Comparison of ENCODE assay signal across 38 mouse cellular contexts in the genomic region with DNA sequence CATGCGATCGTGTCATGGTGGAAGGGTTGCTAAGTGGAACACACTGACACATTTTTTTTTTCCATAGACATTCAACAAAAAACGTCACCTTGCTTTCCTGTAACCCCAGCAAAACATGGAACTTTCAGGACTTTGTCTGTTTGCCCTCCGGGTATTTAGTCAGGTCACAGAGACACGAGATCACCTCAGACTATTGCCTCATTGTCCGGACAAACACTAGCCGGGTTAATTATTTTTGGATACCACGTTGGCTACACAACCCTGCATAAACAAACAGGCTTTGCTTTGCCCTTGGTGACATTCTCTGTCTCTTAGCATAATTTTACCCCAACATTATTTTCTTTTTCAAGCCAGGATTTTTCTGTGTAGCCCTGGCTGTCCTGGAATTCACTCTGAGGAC. TPM values are rescaled to one million over a fixed set of nuclear protein-coding genes. Genes with fewer than 3 reads are reported as not detected.
DNase-seq lines count a peak whose midpoint lies in the region; ATAC-seq lines count a peak whose summit lies in the region.
"Had no signal": no experiment of that assay in that cellular context is flagged by ENCODE, and none has a peak within 500 bp of the region (broad histone marks: within the 10 kb centered on the region; RNA-seq: fewer than 3 reads in every experiment).

No protein-coding gene starts in this region.

- H3K9ac ChIP-seq in liver, embryonic 13.5 days, result no peak overlapping the region
- H3K9ac ChIP-seq in midbrain, embryonic 13.5 days (replicated peaks), result no peak overlapping the region
- H3K9ac ChIP-seq: limb, embryonic 13.5 days; lung, embryonic 14.5 days; midbrain, embryonic 15.5 days had no signal

- no peaks in the 10 kb centered on the region for H3K9me3 ChIP-seq in liver, embryonic 13.5 days (replicated peaks)
- H3K9me3 ChIP-seq in midbrain, embryonic 13.5 days, result no peaks in the 10 kb centered on the region
- H3K9me3 ChIP-seq: limb, embryonic 13.5 days; midbrain, embryonic 15.5 days had no signal

- H3K4me3 ChIP-seq in liver, embryonic 13.5 days (replicated peaks), result no peak overlapping the region
- H3K4me3 ChIP-seq in midbrain, embryonic 13.5 days (replicated peaks), result no peak overlapping the region
- H3K4me3 ChIP-seq: erythroblast, embryonic 14.5 days; limb, embryonic 13.5 days; midbrain, embryonic 15.5 days had no signal

- WGBS in liver, embryonic 13.5 days (ENCODE audit: insufficient replicate concordance), result 65% methylated on average over 8 of the region's 8 CpGs
- 86% methylated on average over 8 of the region's 8 CpGs for WGBS in midbrain, embryonic 13.5 days

- H3K27ac ChIP-seq in liver, embryonic 13.5 days, result peak overlapping the region; percentile 66
- H3K27ac ChIP-seq in midbrain, embryonic 13.5 days, result no peak overlapping the region
- H3K27ac ChIP-seq: limb, embryonic 13.5 days; midbrain, embryonic 15.5 days; stomach, postnatal 0 days had no signal

- peak; percentile 86 for DNase-seq in kidney, adult 9 months
- no peak for DNase-seq in kidney, postnatal 10 days
- peak; percentile 48 to 74 for DNase-seq in kidney, postnatal 25 days
- no peak for DNase-seq in liver, embryonic 13.5 days
- peak; percentile 78 for DNase-seq in yolk sac, embryonic 10.5 days (ENCODE audit: low spot score)
- DNase-seq in left cerebral cortex, postnatal 4 days, result no peak
- DNase-seq: adrenal gland, adult 2 months; adrenal gland, postnatal 36 days; B cell, adult 2 months; cerebellum, adult 18-20 months; cerebellum, postnatal 14 days; gastrocnemius, postnatal 14 days; layer of hippocampus, adult 9-11 months; lung, embryonic 14.5 days; lung, postnatal 14 days; right cerebral cortex, postnatal 25 days; spleen, adult 18-20 months; thymus, adult 18-20 months; thymus, postnatal 25 days had no signal

- H3K4me1 ChIP-seq in liver, embryonic 13.5 days (replicated peaks), result peaks cover 7% of the 10 kb centered on the region; the same call in 1 of the 2 replicates
- 0 out of 2 replicates have a peak, but pooled peaks cover 2% of the 10 kb centered on the region for H3K4me1 ChIP-seq in midbrain, embryonic 13.5 days (replicated peaks)
- H3K4me1 ChIP-seq: midbrain, embryonic 15.5 days had no signal

- H3K27me3 ChIP-seq in liver, embryonic 13.5 days, result no peaks in the 10 kb centered on the region
- H3K27me3 ChIP-seq in midbrain, embryonic 13.5 days, result no peaks in the 10 kb centered on the region
- H3K27me3 ChIP-seq: limb, embryonic 13.5 days; midbrain, embryonic 15.5 days had no signal

- no peak overlapping the region for H3K4me2 ChIP-seq in liver, embryonic 13.5 days
- H3K4me2 ChIP-seq in midbrain, embryonic 13.5 days (replicated peaks), result no peak overlapping the region
- H3K4me2 ChIP-seq: limb, embryonic 13.5 days; lung, embryonic 14.5 days; midbrain, embryonic 15.5 days had no signal

- no peaks in the 10 kb centered on the region for H3K36me3 ChIP-seq in liver, embryonic 13.5 days
- peaks cover 12% of the 10 kb centered on the region for H3K36me3 ChIP-seq in midbrain, embryonic 13.5 days
- H3K36me3 ChIP-seq: limb, embryonic 13.5 days; midbrain, embryonic 15.5 days had no signal

- intact Hi-C loops in left cerebral cortex, postnatal 4 days (cut with DNase I), result no loop called here

- ATAC-seq in liver, embryonic 13.5 days (ENCODE audit: low read depth), result peak; percentile 61
- ATAC-seq in midbrain, embryonic 13.5 days, result no peak
- ATAC-seq: activated CD4-positive, CD25-positive, alpha-beta regulatory T cell, adult 4 months; hindbrain, embryonic 16.5 days; midbrain, embryonic 15.5 days had no signal

RNA-seq across cellular contexts. Expression of a gene that starts 35.3 kb away (rescaled TPM):
- polyA plus RNA-seq in liver, embryonic 13.5 days (2015; fragmentation: Nextera tagmentation; extraction: Ambion mirVana), result not detected in 2 replicates
- not detected in 2 replicates for polyA plus RNA-seq in midbrain, embryonic 13.5 days (2015; fragmentation: Nextera tagmentation; extraction: Ambion mirVana)
- total RNA-seq in left cerebral cortex, postnatal 4 days (2021), result not detected
- total RNA-seq: adrenal gland, adult 2 months; adrenal gland, postnatal 36 days; gastrocnemius, postnatal 14 days; granulocyte monocyte progenitor cell, adult 5-6 weeks; heart, postnatal 25 days; left cerebral cortex, postnatal 25 days; neutrophil, adult 5-6 weeks had no signal
- polyA plus RNA-seq: activated CD4-positive, CD25-positive, alpha-beta regulatory T cell, adult 4 months; adrenal gland, adult 2 months; brain, embryonic 14.5 days; cortical plate, adult 2 months; embryonic facial prominence, embryonic 14.5 days; erythroblast, embryonic 14.5 days; forebrain, embryonic 11.5 days; heart, embryonic 14.5 days; hindbrain, embryonic 11.5 days; hindbrain, embryonic 16.5 days; intestine, embryonic 14.5 days; lung, embryonic 14.5 days; midbrain, embryonic 15.5 days; neural tube, embryonic 11.5 days; stomach, postnatal 0 days had no signal

RNA-seq across cellular contexts. Expression of a gene that starts 44.5 kb away (rescaled TPM):
- polyA plus RNA-seq in liver, embryonic 13.5 days (2015; fragmentation: Nextera tagmentation; extraction: Ambion mirVana), result 52.9 and 56.9 TPM in 2 replicates
- 0.09 and 0.17 TPM in 2 replicates for polyA plus RNA-seq in midbrain, embryonic 13.5 days (2015; fragmentation: Nextera tagmentation; extraction: Ambion mirVana)
- under 1 TPM in 1 of 2 experiments, not detected in 1; 0.24 TPM for total RNA-seq in left cerebral cortex, postnatal 4 days (2021)
- total RNA-seq: gastrocnemius, postnatal 14 days; granulocyte monocyte progenitor cell, adult 5-6 weeks; heart, postnatal 25 days; left cerebral cortex, postnatal 25 days; neutrophil, adult 5-6 weeks had no signal
- polyA plus RNA-seq: activated CD4-positive, CD25-positive, alpha-beta regulatory T cell, adult 4 months; heart, embryonic 14.5 days; midbrain, embryonic 15.5 days had no signal

Comparison
In these comparisons a context has a peak if more than half of its experiments do, and no peak if none do; other contexts are left out.
1. DNase-seq: peak in kidney, adult 9 months (single experiment), kidney, postnatal 25 days (2 of 2) and yolk sac, embryonic 10.5 days (single experiment); none in kidney, postnatal 10 days (single experiment), liver, embryonic 13.5 days (single experiment) and left cerebral cortex, postnatal 4 days (single experiment).
2. RNA of a gene that starts 44.5 kb away (polyA plus RNA-seq): 52.9 to 56.9 TPM in liver, embryonic 13.5 days; 0.09 to 0.17 TPM in midbrain, embryonic 13.5 days; every median in the first group is over 10 times any median in the second.